In the genomic region with DNA sequence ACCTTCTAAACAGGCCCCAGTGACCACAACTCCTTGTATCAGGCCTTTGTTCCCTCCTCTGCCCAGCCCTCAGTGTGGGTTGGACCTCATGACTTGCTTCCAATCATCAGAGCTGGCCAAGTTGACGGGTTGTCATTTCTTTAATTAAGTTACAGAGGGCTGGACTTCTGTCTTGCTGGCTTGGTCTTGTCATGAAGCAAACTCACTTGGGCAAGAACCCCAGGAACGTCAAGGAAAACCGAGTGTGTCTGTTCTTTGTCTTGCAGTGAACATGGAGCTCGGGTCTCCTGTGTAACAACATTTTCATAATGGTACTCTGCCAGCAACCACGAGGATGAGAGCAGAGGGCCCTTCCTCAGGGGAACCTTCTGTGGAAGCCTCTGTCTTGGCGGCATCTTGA, we compare ENCODE assay signal across 15 mouse cellular contexts.
DNase-seq lines count a peak whose midpoint lies in the region; ATAC-seq lines count a peak whose summit lies in the region.
"Had no signal": no experiment of that assay in that cellular context is flagged by ENCODE, and none has a peak within 500 bp of the region (broad histone marks: within the 10 kb centered on the region; RNA-seq: fewer than 3 reads in every experiment).

No protein-coding gene starts in this region.

- no peaks in the 10 kb centered on the region for H3K36me3 ChIP-seq in midbrain, embryonic 10.5 days
- no peaks in the 10 kb centered on the region for H3K36me3 ChIP-seq in midbrain, embryonic 15.5 days (replicated peaks)
- H3K36me3 ChIP-seq in embryonic facial prominence, embryonic 15.5 days: no peaks in the 10 kb centered on the region
- no peaks in the 10 kb centered on the region for H3K36me3 ChIP-seq in limb, embryonic 12.5 days
- H3K36me3 ChIP-seq: liver, embryonic 13.5 days had no signal

- peaks cover 14% of the 10 kb centered on the region for H3K27me3 ChIP-seq in midbrain, embryonic 10.5 days (ENCODE audit: low read depth, poor library complexity, severe bottlenecking)
- H3K27me3 ChIP-seq in midbrain, embryonic 15.5 days (replicated peaks): no peaks in the 10 kb centered on the region
- no peaks in the 10 kb centered on the region for H3K27me3 ChIP-seq in embryonic facial prominence, embryonic 15.5 days
- no peaks in the 10 kb centered on the region for H3K27me3 ChIP-seq in limb, embryonic 12.5 days
- H3K27me3 ChIP-seq: liver, embryonic 13.5 days had no signal

- no peak for DNase-seq in midbrain, embryonic 10.5 days (ENCODE audit: low spot score)
- DNase-seq in spleen, postnatal 36 days (ENCODE audit: low spot score in 2 of 2): no peak
- no peak for DNase-seq in layer of hippocampus, adult 9-10 months (ENCODE audit: low spot score)
- no peak for DNase-seq in retina, postnatal 1 day
- DNase-seq: adrenal gland, postnatal 10 days; cerebellum, adult 18-20 months; gastrocnemius, postnatal 36 days; layer of hippocampus, adult 9-11 months; liver, embryonic 13.5 days; right cerebral cortex, adult 18-20 months; thymus, adult 2 months had no signal

- no peak for ATAC-seq in midbrain, embryonic 15.5 days (replicated peaks)
- ATAC-seq in embryonic facial prominence, embryonic 15.5 days (ENCODE audit: insufficient number of reproducible peaks, low FRiP score, low TSS enrichment, low read depth): no peak
- ATAC-seq in limb, embryonic 12.5 days (ENCODE audit: insufficient number of reproducible peaks, insufficient read depth, low FRiP score, low TSS enrichment, low read depth): no peak
- ATAC-seq: lung, postnatal 0 days had no signal

- H3K9me3 ChIP-seq in midbrain, embryonic 10.5 days (replicated peaks): no peaks in the 10 kb centered on the region
- H3K9me3 ChIP-seq in midbrain, embryonic 15.5 days: no peaks in the 10 kb centered on the region
- no peaks in the 10 kb centered on the region for H3K9me3 ChIP-seq in embryonic facial prominence, embryonic 15.5 days (replicated peaks)
- H3K9me3 ChIP-seq in limb, embryonic 12.5 days: no peaks in the 10 kb centered on the region
- H3K9me3 ChIP-seq: liver, embryonic 13.5 days had no signal

- no peak overlapping the region for H3K4me3 ChIP-seq in midbrain, embryonic 10.5 days
- no peak overlapping the region for H3K4me3 ChIP-seq in midbrain, embryonic 15.5 days
- no peak overlapping the region for H3K4me3 ChIP-seq in embryonic facial prominence, embryonic 15.5 days (replicated peaks)
- H3K4me3 ChIP-seq in limb, embryonic 12.5 days (replicated peaks): no peak overlapping the region
- H3K4me3 ChIP-seq: liver, embryonic 13.5 days had no signal

- H3K4me2 ChIP-seq in midbrain, embryonic 15.5 days: no peak overlapping the region
- no peak overlapping the region for H3K4me2 ChIP-seq in embryonic facial prominence, embryonic 15.5 days (replicated peaks)
- no peak overlapping the region for H3K4me2 ChIP-seq in limb, embryonic 12.5 days
- H3K4me2 ChIP-seq: liver, embryonic 13.5 days had no signal

- H3K27ac ChIP-seq in midbrain, embryonic 10.5 days (replicated peaks): 0 out of 2 replicates have a peak overlapping the region, but pooled peaks have one; percentile 47
- H3K27ac ChIP-seq in midbrain, embryonic 15.5 days: no peak overlapping the region
- H3K27ac ChIP-seq in embryonic facial prominence, embryonic 15.5 days (replicated peaks): peak overlapping the region; percentile 48
- H3K27ac ChIP-seq in limb, embryonic 12.5 days: peak overlapping the region; percentile 70
- H3K27ac ChIP-seq: liver, embryonic 13.5 days had no signal

- peaks cover 31% of the 10 kb centered on the region for H3K4me1 ChIP-seq in midbrain, embryonic 10.5 days
- H3K4me1 ChIP-seq in midbrain, embryonic 15.5 days: no peaks in the 10 kb centered on the region
- H3K4me1 ChIP-seq in embryonic facial prominence, embryonic 15.5 days: peaks cover 31% of the 10 kb centered on the region
- H3K4me1 ChIP-seq in limb, embryonic 12.5 days (replicated peaks): peaks cover 26% of the 10 kb centered on the region

- H3K9ac ChIP-seq in midbrain, embryonic 15.5 days: no peak overlapping the region
- H3K9ac ChIP-seq in embryonic facial prominence, embryonic 15.5 days: no peak overlapping the region
- H3K9ac ChIP-seq in limb, embryonic 12.5 days (replicated peaks): no peak overlapping the region
- H3K9ac ChIP-seq: liver, embryonic 13.5 days had no signal

- 75% methylated on average over 6 of the region's 6 CpGs for WGBS in midbrain, embryonic 10.5 days
- 79% methylated on average over 6 of the region's 6 CpGs for WGBS in midbrain, embryonic 15.5 days
- whole genome bisulfite sequencing in embryonic facial prominence, embryonic 15.5 days: 46% methylated on average over 6 of the region's 6 CpGs
- 73% methylated on average over 6 of the region's 6 CpGs for WGBS in limb, embryonic 12.5 days
